Mouse (Mus musculus): ENCODE results near the gene Rnf114.

Gene Rnf114

DNA sequence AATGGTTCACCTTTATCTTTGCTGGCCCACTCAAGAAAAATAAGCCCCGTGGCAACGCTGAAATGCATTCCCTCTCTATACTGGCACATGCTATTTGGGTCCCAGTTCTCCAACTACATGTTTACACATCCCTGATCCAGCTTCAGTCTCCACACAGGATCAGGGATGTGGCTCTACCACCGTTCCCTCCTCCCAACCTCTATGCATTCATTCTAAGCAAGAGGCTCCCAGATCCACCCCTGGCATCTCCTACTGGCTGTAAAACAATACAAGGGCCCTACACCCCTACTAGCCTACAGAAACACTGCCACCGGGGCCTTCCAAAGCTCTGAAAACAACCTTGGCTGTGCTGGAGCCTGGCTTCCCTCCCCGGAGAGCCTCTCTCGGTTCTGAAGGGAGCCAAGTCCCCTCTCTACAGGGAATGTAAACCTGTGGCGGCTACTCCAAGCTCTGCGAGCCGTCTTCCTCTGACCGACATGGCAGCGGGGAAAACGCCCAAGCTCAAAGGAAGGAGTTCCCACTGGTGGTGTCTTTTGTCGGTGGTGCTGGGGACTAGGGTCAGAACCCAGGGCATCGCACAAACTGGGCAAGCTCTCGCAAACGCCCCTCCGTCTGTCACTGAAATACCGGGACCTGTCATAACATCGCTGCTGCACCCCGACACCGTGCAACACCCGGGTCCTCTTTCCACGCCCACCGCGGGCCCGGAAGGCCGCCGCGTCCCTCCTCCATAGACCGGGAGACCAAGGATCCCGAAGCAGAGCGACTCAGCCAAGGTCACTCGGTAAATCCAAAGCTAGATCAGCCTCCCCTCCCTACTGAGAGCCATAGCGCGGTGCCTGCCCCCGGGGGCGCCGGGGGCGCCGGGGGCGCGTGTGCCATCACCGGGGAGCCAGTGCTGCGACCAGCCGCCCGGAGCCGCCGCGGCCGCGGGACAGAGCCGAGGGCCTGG is at the start of gene Rnf114:
Gene Rnf114, plus strand, starts transcription at position 889 of the 952 bp plus-strand sequence.
- CTCF ChIA-PET = interaction anchor here (0.6 to 2.5 kb wide), 14 partner anchors 9 to 479 kb away, joined by 3 to 10 read pairs (median 3); no protein-coding TSS in a partner anchor
- POLR2A ChIA-PET = interaction anchor here (0.5 to 4.9 kb wide), 41 partner anchors 8 to 1474 kb away, joined by 3 to 36 read pairs (median 4); partner anchors contain the start of genes Slc9a8 (in 1 of the 4) and Snai1 (in 1 of the 4)

DNA sequence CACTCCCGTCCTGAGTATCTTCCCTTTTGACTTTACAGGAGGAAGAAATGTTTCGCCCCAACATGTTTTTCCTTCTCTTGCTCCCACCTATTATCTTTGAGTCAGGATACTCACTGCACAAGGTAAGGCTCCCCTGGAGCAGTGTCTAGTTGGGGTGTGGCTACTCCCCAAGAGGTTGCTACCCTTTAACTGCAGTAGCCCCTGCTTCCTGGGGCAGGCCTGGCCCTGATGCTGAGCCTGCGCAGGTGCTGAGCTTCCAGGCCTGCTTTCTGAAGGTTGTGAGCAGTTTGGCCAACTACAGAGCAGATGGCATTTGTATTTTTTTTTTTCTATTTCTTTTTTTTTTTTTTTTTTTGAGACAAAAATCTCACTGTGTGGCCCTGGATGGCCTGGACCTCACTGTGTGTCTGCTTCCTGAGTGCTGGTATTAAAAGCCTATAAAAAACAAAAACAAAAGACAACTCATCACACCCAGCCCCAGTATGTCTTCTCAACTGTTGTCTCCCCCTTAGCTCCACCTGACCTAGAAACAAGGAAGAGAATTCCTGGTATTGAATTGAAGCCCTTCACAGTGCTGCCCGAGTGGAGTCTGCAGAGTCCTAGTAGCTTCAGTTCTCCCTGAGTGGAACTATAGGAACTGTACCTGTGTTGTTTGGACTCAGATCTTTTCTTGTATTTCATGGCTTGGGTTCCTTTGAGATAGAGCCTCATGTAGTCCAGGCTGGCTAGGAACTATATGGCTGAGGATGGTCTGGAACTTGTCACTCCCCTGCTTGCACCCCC is 48.8 kb upstream of the Rnf114 start:
- CTCF ChIA-PET = interaction anchor here in 2 of 4 experiments (0.6 kb wide), 3 partner anchors 39 to 183 kb away, joined by 3 read pairs; no protein-coding TSS in a partner anchor
- POLR2A ChIA-PET = interaction anchor here in 3 of 4 experiments (0.6 to 8.9 kb wide), 16 partner anchors 11 to 195 kb away, joined by 3 to 51 read pairs (median 6); partner anchors contain the start of genes Rnf114 (in 1 of the 3) and Spata2 (in 1 of the 3)

DNA sequence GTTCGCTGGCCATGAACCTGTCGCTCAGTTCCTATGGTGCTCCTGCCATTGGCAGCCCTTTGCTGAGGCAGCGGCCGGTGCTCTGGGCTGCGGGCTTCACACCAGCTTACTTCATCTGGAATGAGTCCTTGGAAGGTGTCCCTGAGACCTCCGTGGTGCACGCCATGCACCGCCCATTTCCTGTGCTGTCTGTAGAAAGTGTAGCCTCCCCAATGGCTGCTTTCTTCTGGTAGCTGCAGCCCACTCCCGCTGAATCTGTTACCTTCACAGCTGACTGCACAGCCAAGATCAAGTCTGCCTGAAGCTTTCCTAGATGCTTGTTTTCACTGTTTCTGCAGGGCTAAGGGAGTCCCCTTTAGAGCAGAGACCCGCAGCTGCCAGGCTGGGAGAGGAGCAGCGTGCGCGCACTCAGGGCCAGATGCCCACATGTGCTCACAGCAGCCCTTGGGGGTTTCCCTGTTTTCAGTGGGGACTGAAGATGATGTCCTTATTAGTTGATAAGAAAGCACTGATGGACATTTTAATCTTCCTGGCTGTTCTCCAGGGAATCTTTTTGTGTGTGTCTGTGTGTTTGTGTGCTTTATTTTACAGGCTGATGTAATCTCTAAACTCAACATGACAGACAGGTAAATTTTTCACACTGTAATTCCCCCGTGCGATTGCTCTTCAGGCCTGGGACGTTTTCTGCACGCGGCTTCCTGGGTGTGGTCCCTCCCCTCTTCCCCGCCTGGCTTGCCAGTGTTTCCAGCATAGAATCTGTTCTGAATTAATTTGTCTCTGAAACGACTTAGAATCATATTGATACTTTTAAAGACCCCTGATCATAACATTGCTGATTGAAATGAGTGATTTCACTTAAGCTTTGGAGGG is 46.3 kb upstream of the Rnf114 start:
- ChIA-PET POLR2A (interaction anchor here (0.5 to 6.8 kb wide), 16 partner anchors 10 to 751 kb away, joined by 3 to 68 read pairs (median 3); partner anchors contain the start of gene Slc9a8 (in 2 of the 4)), CTCF (interaction anchor here in 1 of 4 experiments (1.0 to 2.0 kb wide), 2 partner anchors 28 to 43 kb away, joined by 3 to 4 read pairs; no protein-coding TSS in a partner anchor)

DNA sequence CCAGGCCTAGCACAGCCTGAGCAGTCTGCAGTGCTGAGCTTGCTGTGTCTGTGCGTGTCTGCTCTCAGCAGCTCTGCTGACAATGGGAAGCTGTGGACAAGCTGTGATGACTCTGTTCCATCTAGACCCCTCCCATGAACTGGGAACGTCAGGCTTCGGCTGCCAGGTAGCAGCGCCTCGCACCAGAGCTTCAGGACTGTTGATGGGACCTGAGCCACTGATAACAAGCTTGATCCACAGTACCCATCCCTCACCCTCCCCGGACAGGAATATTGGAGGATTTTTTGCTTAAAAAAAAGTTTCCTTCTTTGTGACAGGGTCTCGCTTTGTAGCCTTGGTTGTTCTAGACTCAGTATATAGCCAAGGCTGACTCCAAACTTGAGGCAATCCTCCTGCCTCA is 45.2 kb upstream of the Rnf114 start:
- POLR2A ChIA-PET = interaction anchor here in 3 of 4 experiments (1.5 to 6.8 kb wide), 6 partner anchors 9 to 24 kb away, joined by 4 to 68 read pairs (median 16); partner anchors contain the start of gene Slc9a8 (in 2 of the 3)
- CTCF ChIA-PET = interaction anchor here in 1 of 4 experiments (0.6 kb wide), 1 partner anchor 234 kb away, joined by 3 read pairs; no protein-coding TSS in a partner anchor

DNA sequence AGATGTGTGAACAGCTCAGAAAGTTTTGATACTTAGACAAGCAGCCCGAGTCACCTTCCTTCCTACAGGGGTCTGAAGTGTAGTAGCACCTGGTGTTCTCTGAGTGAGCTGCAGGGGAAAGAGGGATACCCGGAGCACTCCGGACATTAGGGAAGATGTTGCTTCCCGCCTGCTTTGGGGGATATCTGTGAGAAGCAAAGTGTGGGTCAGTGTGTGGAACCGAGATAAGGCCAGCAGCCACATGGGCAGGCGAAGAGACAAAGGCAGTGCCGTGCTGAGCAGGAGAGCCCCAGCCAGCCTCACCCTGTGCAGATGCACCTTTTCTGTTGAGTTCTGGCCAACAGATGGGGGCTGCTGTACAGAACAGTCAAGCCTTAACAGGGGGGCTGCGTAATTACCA is 44.8 kb upstream of the Rnf114 start:
- POLR2A ChIA-PET = interaction anchor here in 3 of 4 experiments (0.7 to 6.8 kb wide), 10 partner anchors 9 to 416 kb away, joined by 3 to 68 read pairs (median 11); partner anchors contain the start of gene Slc9a8 (in 2 of the 3)
- CTCF ChIA-PET = no interaction called here

DNA sequence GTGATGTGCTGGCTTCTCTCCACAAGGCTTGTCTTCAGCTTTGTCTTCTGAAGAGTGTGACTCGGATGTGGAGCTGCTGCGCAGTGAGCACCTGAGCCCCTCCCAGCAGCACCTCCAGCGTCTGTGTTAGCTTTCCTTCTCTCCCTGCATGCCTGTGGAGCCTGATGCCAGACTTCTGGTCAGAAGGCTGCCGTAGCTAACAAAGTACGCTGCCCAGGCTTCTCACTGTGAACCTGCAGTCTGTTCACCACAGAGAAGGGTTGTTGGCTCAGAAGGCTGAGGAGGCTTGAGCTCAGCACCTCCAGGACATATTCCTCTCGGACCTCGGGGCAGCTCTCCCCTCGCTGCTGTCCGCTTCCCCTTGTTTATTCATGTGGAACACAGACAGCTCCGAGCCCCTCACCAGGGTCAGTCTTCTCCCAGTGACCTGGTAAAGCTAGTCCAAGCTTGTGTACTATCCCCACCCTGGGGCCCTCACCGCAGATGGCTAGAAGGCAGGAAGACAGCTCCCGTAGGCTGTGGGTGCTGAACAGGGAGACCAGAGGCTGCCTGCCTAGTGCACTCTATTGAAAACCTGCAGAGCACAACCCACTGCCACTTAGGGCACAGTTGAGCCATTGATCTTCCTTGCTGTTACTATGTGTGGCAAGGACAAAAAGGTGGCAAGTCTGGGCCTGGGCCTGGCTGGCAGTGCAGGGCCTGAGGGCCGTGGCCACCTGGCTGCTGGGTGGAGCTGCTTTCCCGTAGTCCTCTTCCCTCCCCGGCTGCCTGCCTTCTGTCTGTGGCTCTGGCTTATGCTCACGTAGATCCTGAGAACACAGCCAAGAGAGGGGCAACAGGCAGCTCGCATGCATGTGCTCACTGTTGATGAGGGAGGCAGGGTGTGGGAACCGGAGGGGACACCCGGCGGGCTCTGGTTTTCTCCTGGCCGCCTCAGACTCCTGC is 42.8 kb upstream of the Rnf114 start:
- POLR2A ChIA-PET = interaction anchor here in 3 of 4 experiments (0.5 to 6.8 kb wide), 32 partner anchors 9 to 185 kb away, joined by 3 to 68 read pairs (median 4); partner anchors contain the start of genes Slc9a8 (in 2 of the 3) and Rnf114 (in 1 of the 3)
- CTCF ChIA-PET = interaction anchor here (0.6 to 2.1 kb wide), 16 partner anchors 8 to 305 kb away, joined by 3 to 11 read pairs (median 4); partner anchors contain the start of genes Slc9a8 (in 1 of the 4) and Snai1 (in 1 of the 4)

DNA sequence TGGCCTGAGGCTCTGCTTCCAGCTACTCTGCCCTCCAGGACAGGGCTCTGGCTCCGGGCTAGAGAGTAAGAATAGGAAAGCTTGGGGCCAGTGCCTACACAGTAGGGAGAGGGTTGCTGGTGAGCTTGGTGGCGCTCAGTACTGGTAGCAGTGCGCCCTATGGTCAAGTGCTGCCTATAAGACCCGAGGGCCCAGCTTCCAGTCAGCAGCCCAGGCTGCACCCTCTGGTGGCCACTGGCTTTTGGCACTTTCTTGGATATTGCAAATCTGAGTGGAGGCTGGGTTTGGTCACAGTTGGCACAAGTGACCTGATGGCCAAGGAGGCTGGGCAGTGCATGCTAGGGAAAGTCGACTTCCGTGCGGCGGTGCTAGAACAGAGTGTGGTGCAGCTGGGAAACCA is 41.8 kb upstream of the Rnf114 start:
- ChIA-PET CTCF (interaction anchor here in 3 of 4 experiments (0.7 to 2.1 kb wide), 12 partner anchors 9 to 87 kb away, joined by 3 to 6 read pairs (median 4); partner anchors contain the start of genes Slc9a8 (in 1 of the 3) and Snai1 (in 1 of the 3)), POLR2A (interaction anchor here in 3 of 4 experiments (0.8 to 6.8 kb wide), 18 partner anchors 10 to 151 kb away, joined by 3 to 68 read pairs (median 5); partner anchors contain the start of genes Slc9a8 (in 2 of the 3) and Rnf114 (in 1 of the 3))

DNA sequence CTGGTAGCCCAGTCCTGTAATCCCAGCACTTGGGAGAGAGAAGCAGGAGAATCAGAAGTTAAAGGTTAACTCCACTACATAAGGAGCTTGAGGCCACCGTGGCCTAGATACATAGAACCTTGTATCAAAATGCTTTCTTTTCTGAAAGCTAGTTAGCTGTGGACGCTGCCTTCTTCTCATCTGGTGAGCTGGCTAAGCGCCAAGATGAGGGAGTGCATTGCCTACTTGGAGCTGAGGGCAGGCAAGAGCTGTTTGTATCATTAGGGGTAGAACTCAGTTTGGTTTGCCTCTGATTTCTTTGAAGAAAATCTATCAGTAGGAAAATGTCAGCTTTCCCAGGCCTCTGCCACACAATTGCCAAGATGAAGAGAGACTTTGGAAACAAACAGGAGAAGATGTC is 38.6 kb upstream of the Rnf114 start:
- POLR2A ChIA-PET = interaction anchor here in 2 of 4 experiments (0.7 to 3.1 kb wide), 8 partner anchors 9 to 31 kb away, joined by 3 to 9 read pairs (median 4); no protein-coding TSS in a partner anchor
- CTCF ChIA-PET = interaction anchor here in 2 of 4 experiments (0.6 to 2.1 kb wide), 2 partner anchors 15 to 49 kb away, joined by 3 to 6 read pairs; no protein-coding TSS in a partner anchor

DNA sequence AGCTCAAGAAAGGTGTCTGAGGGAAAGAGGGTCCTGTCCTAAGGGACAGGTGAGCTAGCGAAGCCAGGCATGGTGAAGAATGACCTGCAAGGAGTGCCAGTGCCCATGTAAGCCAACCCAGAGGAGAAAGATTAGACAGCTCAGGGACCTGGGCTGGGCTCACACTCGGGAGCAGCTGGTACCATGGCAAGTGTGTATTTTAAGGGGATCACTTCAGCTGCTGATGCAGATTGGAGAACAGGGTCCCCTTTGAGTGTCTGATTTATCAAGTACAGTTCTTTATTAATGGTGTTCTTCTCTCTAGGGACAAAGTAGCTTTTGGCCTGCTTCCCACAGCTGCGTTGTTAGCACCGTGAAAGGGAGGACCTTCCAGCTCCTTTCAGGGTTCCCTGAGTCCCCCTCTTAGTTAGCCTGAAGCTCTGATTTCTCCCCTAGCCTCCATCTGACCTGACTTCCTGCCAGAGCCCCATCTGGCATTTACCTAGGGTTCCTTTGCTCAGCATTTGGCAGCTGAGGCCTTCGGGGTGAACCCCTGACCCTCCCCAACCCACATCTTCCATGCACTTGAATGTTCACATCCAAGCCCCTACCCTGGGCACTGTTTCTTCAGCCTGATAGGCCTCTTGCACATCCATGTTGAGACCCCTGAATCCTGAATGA is 36.0 kb upstream of the Rnf114 start:
- ChIA-PET POLR2A (interaction anchor here (0.6 to 3.1 kb wide), 17 partner anchors 9 to 191 kb away, joined by 3 to 16 read pairs (median 4); no protein-coding TSS in a partner anchor), CTCF (interaction anchor here in 2 of 4 experiments (0.7 to 1.5 kb wide), 2 partner anchors 234 to 935 kb away, joined by 3 read pairs; no protein-coding TSS in a partner anchor)

DNA sequence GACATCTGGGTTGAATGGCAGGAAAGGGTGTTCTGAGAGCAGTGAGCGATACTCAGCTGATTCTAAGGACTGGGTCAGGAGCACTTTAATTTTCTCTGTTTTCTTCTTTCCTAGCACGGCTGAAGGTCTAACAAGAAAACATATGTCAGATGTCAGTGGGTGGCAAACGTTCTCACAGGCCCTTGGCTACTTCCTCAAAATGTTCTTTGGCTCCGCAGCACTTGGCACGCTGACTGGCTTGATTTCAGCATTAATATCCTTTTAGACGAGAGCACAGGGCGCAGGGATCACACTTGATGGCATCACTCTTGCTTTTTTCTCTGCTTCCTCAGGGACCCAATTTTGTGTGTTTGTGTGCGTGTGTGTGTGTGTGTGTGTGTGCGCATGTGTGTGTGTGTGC is 35.2 kb upstream of the Rnf114 start:
- ChIA-PET CTCF (interaction anchor here in 1 of 4 experiments (0.7 kb wide), 1 partner anchor 374 kb away, joined by 4 read pairs; no protein-coding TSS in a partner anchor), POLR2A (interaction anchor here in 3 of 4 experiments (0.5 to 3.1 kb wide), 17 partner anchors 9 to 144 kb away, joined by 3 to 16 read pairs (median 4); no protein-coding TSS in a partner anchor)

DNA sequence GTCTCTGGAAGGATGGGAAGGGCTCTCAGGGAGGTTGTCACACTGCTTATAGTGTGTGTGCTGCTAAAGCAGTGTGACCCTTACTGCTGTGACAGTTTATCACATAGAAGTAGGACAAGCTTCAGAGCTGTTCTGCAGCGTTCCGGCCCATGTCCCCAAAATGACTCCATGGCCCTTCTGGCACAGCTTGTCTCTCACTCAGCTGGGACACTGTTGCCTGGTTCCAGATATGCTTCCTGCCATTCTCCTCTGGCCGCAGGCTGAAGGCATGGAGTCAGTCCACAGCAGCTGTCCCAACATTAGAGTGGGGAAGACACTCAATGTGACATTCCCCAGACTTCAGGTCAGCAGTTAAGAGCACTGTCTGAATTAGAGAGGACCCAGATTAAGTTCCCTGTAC is 33.9 kb upstream of the Rnf114 start:
- CTCF ChIA-PET = interaction anchor here in 1 of 4 experiments (0.9 kb wide), 1 partner anchor 9 kb away, joined by 3 read pairs; no protein-coding TSS in a partner anchor

DNA sequence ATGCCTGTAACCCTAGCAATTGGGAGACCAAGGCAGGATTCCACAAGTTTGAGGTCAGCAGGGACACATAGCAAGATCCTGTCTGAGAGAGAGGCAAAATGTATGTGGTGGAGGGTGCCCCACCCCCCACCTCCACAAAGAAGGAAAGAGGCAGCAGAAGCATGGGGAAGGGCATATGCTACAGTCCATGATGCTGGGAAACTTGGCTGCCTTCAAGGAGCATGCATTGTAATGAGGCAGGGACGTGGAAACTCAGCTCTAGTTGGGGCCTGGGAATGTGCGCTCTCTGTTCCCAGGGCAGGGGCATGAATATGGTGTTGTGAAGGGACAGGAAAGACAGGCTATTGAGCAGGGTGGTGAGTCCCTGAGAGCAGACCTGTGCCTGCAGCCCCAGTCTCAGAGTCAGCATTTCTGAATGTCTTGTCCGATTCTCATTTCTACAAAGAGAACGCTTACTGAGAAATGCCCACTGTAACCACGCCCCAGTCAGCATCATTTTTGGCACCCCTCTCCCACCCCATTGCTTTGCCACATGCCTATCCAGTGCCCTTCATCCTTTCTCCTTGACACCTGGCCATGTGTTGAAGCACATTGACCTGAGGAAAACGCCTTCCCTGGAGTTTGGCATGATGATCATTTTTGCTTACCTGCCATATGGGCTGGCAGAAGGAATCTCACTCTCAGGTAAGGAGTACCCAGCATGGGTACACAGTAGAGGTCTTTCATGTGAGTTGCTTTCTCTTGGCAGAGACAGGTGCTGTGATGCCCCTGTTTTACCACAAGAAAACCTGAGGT is 33.2 kb upstream of the Rnf114 start:
- ChIA-PET CTCF (interaction anchor here in 1 of 4 experiments (0.9 kb wide), 1 partner anchor 10 kb away, joined by 3 read pairs; no protein-coding TSS in a partner anchor), POLR2A (interaction anchor here in 2 of 4 experiments (1.0 to 1.7 kb wide), 4 partner anchors 9 to 10 kb away, joined by 3 to 4 read pairs (median 3); no protein-coding TSS in a partner anchor)

More for the DNA sequence above, 33.9 kb upstream of the Rnf114 start:
- POLR2A ChIA-PET = interaction anchor here in 2 of 4 experiments (1.0 to 3.1 kb wide), 9 partner anchors 9 to 40 kb away, joined by 3 to 16 read pairs (median 4); no protein-coding TSS in a partner anchor

DNA sequence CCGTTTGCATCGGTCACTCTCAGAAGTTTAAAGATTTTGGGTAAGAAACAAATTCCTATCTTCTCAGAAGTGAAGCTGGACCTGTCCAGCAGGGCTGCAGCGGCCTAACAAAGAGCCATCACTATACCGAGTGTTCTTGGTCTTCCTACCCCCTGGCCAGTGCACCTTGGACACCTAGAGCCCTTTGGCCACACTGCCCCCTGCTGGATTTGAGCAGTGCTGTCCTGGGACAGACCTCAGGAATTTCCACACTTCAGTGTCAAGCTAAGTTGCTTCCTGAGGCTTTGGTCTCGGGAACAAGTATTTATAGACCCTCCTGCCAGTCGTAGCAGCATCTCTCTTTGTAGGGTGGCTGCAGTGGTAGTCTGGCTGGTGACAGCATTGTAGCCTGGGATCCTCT is 29.5 kb upstream of the Rnf114 start:
- ChIA-PET POLR2A (interaction anchor here in 3 of 4 experiments (0.6 to 2.8 kb wide), 10 partner anchors 14 to 666 kb away, joined by 3 to 7 read pairs (median 4); no protein-coding TSS in a partner anchor), CTCF (interaction anchor here in 3 of 4 experiments (0.5 to 1.3 kb wide), 9 partner anchors 12 to 188 kb away, joined by 3 to 6 read pairs (median 3); partner anchors contain the start of gene Snai1 (in 1 of the 3))
